9 mouse cellular contexts compared by ENCODE assay signal in genomic region chr13:53099771-53100682, GRCm38 (mm10).
DNase-seq lines count a peak whose midpoint lies in the region; ATAC-seq and TF ChIP-seq lines count a peak whose summit lies in the region.
"Had no signal": no experiment of that assay in that cellular context is flagged by ENCODE, and none has a peak within 500 bp of the region (broad histone marks: within the 10 kb centered on the region; RNA-seq: fewer than 3 reads in every experiment).

No protein-coding gene starts in this region.

- peak; percentile 50 for TF ChIP-seq CTCF in liver, postnatal 0 days (IDR thresholded peaks at IDR 0.05; ENCODE audit: low read depth)

- H3K9me3 ChIP-seq in liver, postnatal 0 days (ENCODE audit: low read length), result no peaks in the 10 kb centered on the region
- H3K9me3 ChIP-seq in liver, embryonic 11.5 days (ENCODE audit: control insufficient read depth, low read length), result no peaks in the 10 kb centered on the region
- H3K9me3 ChIP-seq in forebrain, embryonic 14.5 days (replicated peaks; ENCODE audit: control insufficient read depth, low read length), result no peaks in the 10 kb centered on the region
- no peaks in the 10 kb centered on the region for H3K9me3 ChIP-seq in midbrain, embryonic 16.5 days (replicated peaks; ENCODE audit: control insufficient read depth, low read length, poor library complexity, severe bottlenecking)
- H3K9me3 ChIP-seq: lung, embryonic 15.5 days had no signal

- TF ChIP-seq EP300 in liver, postnatal 0 days (IDR thresholded peaks at IDR 0.05; ENCODE audit: low read depth), result no peak

- no peak overlapping the region for H3K4me3 ChIP-seq in liver, postnatal 0 days (ENCODE audit: low read depth, low read length)
- H3K4me3 ChIP-seq in liver, embryonic 11.5 days (ENCODE audit: low read depth, low read length), result no peak overlapping the region
- no peak overlapping the region for H3K4me3 ChIP-seq in forebrain, embryonic 14.5 days (ENCODE audit: low read depth, low read length)
- no peak overlapping the region for H3K4me3 ChIP-seq in midbrain, embryonic 16.5 days (ENCODE audit: low read depth, low read length)
- H3K4me3 ChIP-seq: lung, embryonic 15.5 days had no signal

- peak; percentile 34 for DNase-seq in embryo, embryonic 10.5 days (ENCODE audit: low spot score)
- DNase-seq in embryo, embryonic 9.5 days (ENCODE audit: extremely low spot score), result no peak
- DNase-seq in liver, postnatal 0 days, result no peak
- DNase-seq in liver, embryonic 11.5 days (ENCODE audit: low spot score), result no peak
- DNase-seq in forebrain, embryonic 14.5 days (ENCODE audit: low spot score), result peak; percentile 88
- DNase-seq in frontal cortex, postnatal 36 days (ENCODE audit: low spot score in 2 of 2), result no peak
- no peak for DNase-seq in urinary bladder, postnatal 4 days (ENCODE audit: low spot score in 2 of 2)

- no peak for ATAC-seq in liver, postnatal 0 days
- ATAC-seq in liver, embryonic 11.5 days (replicated peaks; ENCODE audit: low FRiP score), result no peak
- ATAC-seq in forebrain, embryonic 14.5 days, result peak; percentile 86
- ATAC-seq in midbrain, embryonic 16.5 days, result peak; percentile 69

- no peak overlapping the region for H3K4me2 ChIP-seq in liver, postnatal 0 days (ENCODE audit: low read depth, low read length)
- no peak overlapping the region for H3K4me2 ChIP-seq in liver, embryonic 11.5 days
- no peak overlapping the region for H3K4me2 ChIP-seq in forebrain, embryonic 14.5 days (ENCODE audit: low read length)
- no peak overlapping the region for H3K4me2 ChIP-seq in midbrain, embryonic 16.5 days (ENCODE audit: low read length)
- H3K4me2 ChIP-seq: lung, embryonic 15.5 days had no signal

- no peaks in the 10 kb centered on the region for H3K4me1 ChIP-seq in liver, postnatal 0 days (ENCODE audit: insufficient read depth)
- H3K4me1 ChIP-seq in liver, embryonic 11.5 days (replicated peaks; ENCODE audit: control insufficient read depth, insufficient read depth, low read length), result no peaks in the 10 kb centered on the region
- H3K4me1 ChIP-seq in forebrain, embryonic 14.5 days (ENCODE audit: control insufficient read depth, insufficient read depth, low read length), result peaks cover 3% of the 10 kb centered on the region; the same call in 1 of the 2 replicates
- H3K4me1 ChIP-seq in midbrain, embryonic 16.5 days (ENCODE audit: control insufficient read depth, insufficient read depth, low read length), result no peaks in the 10 kb centered on the region

- H3K9ac ChIP-seq in liver, postnatal 0 days (replicated peaks), result no peak overlapping the region
- no peak overlapping the region for H3K9ac ChIP-seq in liver, embryonic 11.5 days (ENCODE audit: low read depth, low read length)
- H3K9ac ChIP-seq in forebrain, embryonic 14.5 days (ENCODE audit: low read length), result no peak overlapping the region
- no peak overlapping the region for H3K9ac ChIP-seq in midbrain, embryonic 16.5 days (ENCODE audit: low read depth, low read length)
- H3K9ac ChIP-seq: lung, embryonic 15.5 days had no signal

- H3K27me3 ChIP-seq in liver, postnatal 0 days (ENCODE audit: insufficient read depth, low read length), result 0 out of 2 replicates have a peak, but pooled peaks cover 2% of the 10 kb centered on the region
- H3K27me3 ChIP-seq in liver, embryonic 11.5 days (replicated peaks; ENCODE audit: control insufficient read depth, insufficient read depth, low read length), result no peaks in the 10 kb centered on the region
- H3K27me3 ChIP-seq in forebrain, embryonic 14.5 days (replicated peaks; ENCODE audit: control insufficient read depth, insufficient read depth, low read length), result 0 out of 2 replicates have a peak, but pooled peaks cover 4% of the 10 kb centered on the region
- H3K27me3 ChIP-seq in midbrain, embryonic 16.5 days (ENCODE audit: control insufficient read depth, insufficient read depth, low read depth, low read length), result no peaks in the 10 kb centered on the region; the same call in 1 of the 2 replicates

- H3K27ac ChIP-seq in liver, postnatal 0 days (ENCODE audit: low read depth), result no peak overlapping the region
- H3K27ac ChIP-seq in liver, embryonic 11.5 days (ENCODE audit: low read depth, low read length), result no peak overlapping the region
- peak overlapping the region; percentile 56; the same call in 1 of the 2 replicates for H3K27ac ChIP-seq in forebrain, embryonic 14.5 days (ENCODE audit: low read depth, low read length)
- no peak overlapping the region for H3K27ac ChIP-seq in midbrain, embryonic 16.5 days (ENCODE audit: low read length)
- H3K27ac ChIP-seq: lung, embryonic 15.5 days had no signal

- WGBS in liver, postnatal 0 days (ENCODE audit: insufficient replicate concordance), result 55% methylated on average over 17 of the region's 17 CpGs
- WGBS in liver, embryonic 11.5 days, result 57% methylated on average over 17 of the region's 17 CpGs
- WGBS in forebrain, embryonic 14.5 days, result 20% methylated on average over 17 of the region's 17 CpGs
- 31% methylated on average over 17 of the region's 17 CpGs for WGBS in midbrain, embryonic 16.5 days

- H3K36me3 ChIP-seq in liver, postnatal 0 days (replicated peaks; ENCODE audit: insufficient read depth, low read length), result no peaks in the 10 kb centered on the region
- no peaks in the 10 kb centered on the region for H3K36me3 ChIP-seq in liver, embryonic 11.5 days (ENCODE audit: control insufficient read depth, insufficient read depth, low read length)
- H3K36me3 ChIP-seq in forebrain, embryonic 14.5 days (ENCODE audit: control insufficient read depth, insufficient read depth, low read length), result no peaks in the 10 kb centered on the region
- H3K36me3 ChIP-seq in midbrain, embryonic 16.5 days (ENCODE audit: control insufficient read depth, insufficient read depth, low read length), result no peaks in the 10 kb centered on the region
- H3K36me3 ChIP-seq: lung, embryonic 15.5 days had no signal

Comparison
In these comparisons a context has a peak if more than half of its experiments do, and no peak if none do; other contexts are left out.
1. DNase-seq: peak in embryo, embryonic 10.5 days (single experiment) and forebrain, embryonic 14.5 days (single experiment); none in embryo, embryonic 9.5 days (single experiment), liver, postnatal 0 days (single experiment), liver, embryonic 11.5 days (single experiment), frontal cortex, postnatal 36 days (0 of 2) and urinary bladder, postnatal 4 days (0 of 2).
2. ATAC-seq: peak in forebrain, embryonic 14.5 days (single experiment) and midbrain, embryonic 16.5 days (single experiment); none in liver, postnatal 0 days (single experiment) and liver, embryonic 11.5 days (single experiment).